Mouse (Mus musculus) spleen, postnatal 10 days (tissue): ENCODE data around the gene Tnfaip8l1.

Experiments
- DNase-seq, 2 experiments: peaks; one replicate each; pipeline ENCODE4 v3.0.0; 2021 to 2022; ENCODE audit warnings: low spot score in 2 of 2

The Tnfaip8l1 gene

DNA sequence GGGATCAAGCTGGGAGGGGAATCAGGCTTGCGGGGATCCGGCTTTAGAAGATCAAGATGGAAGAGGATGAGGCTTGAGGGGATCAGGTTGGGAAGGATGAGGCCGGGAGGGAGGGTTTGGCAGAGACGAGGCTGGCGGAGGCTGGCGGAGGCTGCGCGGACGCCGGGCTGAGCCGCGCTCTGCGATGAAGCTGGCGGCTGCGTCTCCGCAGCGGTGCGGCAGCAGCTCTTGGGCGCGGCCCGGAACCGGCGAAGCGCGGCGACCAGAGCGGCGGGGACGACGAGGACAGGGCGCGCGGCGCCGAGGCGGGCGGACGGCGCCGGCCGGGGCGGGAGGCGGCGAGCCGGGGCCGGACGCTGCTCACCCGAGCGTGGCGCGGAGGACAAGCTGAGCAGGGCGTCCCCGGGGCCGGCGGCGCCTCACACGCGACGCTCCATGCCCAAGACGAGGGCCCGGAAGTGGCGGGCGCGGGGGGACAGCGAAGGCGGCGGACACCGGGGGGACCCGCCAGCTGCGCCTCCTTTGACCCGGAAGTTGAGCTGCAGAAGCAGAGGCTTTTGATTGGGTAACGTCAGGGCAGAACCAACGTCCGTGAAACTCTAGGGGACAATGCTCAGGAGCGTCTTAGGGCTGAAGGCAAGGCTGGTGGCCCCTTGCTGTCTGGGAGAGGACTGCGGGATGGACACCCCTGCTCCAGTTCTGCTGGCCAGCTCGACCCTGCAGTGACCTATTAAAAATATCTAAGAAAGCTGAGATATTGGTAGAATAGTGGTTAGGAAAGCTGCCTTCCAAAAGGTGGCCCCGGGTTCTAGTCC lies 56.3 kb downstream of the Tnfaip8l1 start, which contains the start of gene Dpp9:
Gene Dpp9, minus strand, starts transcription at position 529 of the 815 bp plus-strand sequence.
- peak; percentile 78 to 87 for DNase-seq

DNA sequence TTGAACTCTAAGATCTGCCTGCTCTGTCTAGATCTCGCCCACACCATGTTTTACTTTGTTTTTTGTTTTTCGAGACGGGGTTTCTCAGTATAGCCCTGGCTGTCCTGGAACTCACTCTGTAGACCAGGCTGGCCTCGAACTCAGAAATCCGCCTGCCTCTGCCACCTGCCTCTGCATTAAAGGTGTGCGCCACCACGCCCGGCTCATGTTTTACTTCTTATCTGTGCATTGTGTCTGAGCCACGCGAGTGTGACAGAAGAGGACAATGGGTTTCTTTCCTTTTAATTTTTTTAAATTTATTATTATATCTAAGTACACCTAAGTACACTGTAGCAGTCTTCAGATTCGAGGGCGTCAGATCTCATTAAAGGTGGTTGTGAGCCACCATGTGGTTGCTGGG lies 57.0 kb downstream of the Tnfaip8l1 start:
- DNase-seq = no peak

DNA sequence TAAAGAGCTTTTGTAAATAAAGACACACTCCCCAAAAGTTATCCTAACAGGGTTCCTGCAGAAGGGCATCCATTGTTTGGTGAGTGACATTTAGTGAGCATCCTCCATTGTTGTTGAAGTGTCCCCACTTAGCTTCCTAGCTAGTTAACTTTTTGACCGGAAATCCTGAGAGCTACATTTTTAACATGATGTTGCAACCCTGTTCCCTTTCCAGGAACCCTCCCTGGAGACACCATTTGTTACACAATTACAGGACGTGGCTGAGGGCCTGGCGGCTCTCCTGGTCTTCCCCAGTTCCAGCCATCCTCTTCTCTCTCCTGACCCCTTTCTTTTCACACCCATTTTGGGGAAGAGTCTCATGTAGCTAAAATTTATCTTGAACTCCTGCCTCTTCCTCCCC lies 57.5 kb downstream of the Tnfaip8l1 start:
- no peak for DNase-seq
